Comparison of ENCODE assay signal across 26 mouse cellular contexts in the genomic region with DNA sequence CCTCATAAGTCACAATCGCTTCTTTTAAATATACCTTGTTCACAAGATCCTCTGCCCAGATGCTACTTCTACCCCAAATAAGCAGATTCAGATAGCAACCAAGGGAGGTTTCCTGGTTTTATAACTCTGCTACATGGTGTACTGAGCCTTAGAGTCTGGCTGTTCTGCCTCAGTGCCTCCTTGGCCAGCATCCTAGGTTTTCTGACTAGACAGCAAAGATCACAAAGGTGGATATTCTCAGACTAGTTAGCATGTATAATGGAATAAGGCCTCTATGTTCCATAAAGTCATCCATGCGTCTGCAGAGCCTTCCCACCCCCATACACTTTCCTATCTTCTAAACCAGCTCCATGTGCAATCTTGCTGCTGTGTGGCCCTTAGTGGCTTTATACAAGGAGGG. TPM values are rescaled to one million over a fixed set of nuclear protein-coding genes. Genes with fewer than 3 reads are reported as not detected.
DNase-seq lines count a peak whose midpoint lies in the region; ATAC-seq and TF ChIP-seq lines count a peak whose summit lies in the region.
"Had no signal": no experiment of that assay in that cellular context is flagged by ENCODE, and none has a peak within 500 bp of the region (broad histone marks: within the 10 kb centered on the region; RNA-seq: fewer than 3 reads in every experiment).

No protein-coding gene starts in this region.

- H3K27me3 ChIP-seq in heart, embryonic 10.5 days (ENCODE audit: insufficient read depth, poor library complexity, severe bottlenecking), result no peaks in the 10 kb centered on the region
- no peaks in the 10 kb centered on the region for H3K27me3 ChIP-seq in kidney, adult 2 months (replicated peaks; ENCODE audit: control insufficient read depth, insufficient read depth, low read length)
- no peaks in the 10 kb centered on the region for H3K27me3 ChIP-seq in kidney, embryonic 16.5 days (ENCODE audit: insufficient read depth, low read length)
- H3K27me3 ChIP-seq: embryonic facial prominence, embryonic 13.5 days; forebrain, embryonic 12.5 days; forebrain, embryonic 15.5 days; heart, embryonic 13.5 days; hindbrain, embryonic 12.5 days; hindbrain, embryonic 15.5 days had no signal

- TF ChIP-seq POLR2A in kidney, adult 2 months (IDR thresholded peaks at IDR 0.05; ENCODE audit: low read depth, low read length), result no peak

- no peaks in the 10 kb centered on the region for H3K36me3 ChIP-seq in heart, embryonic 10.5 days
- H3K36me3 ChIP-seq in kidney, adult 2 months (ENCODE audit: control insufficient read depth, insufficient read depth, low read length), result no peaks in the 10 kb centered on the region
- H3K36me3 ChIP-seq in kidney, embryonic 16.5 days (ENCODE audit: insufficient read depth, low read length), result no peaks in the 10 kb centered on the region
- H3K36me3 ChIP-seq: embryonic facial prominence, embryonic 10.5 days; embryonic facial prominence, embryonic 13.5 days; forebrain, embryonic 12.5 days; forebrain, embryonic 15.5 days; heart, embryonic 13.5 days; hindbrain, embryonic 12.5 days; hindbrain, embryonic 15.5 days had no signal

- 83% methylated on average over 2 of the region's 2 CpGs for WGBS in heart, embryonic 10.5 days
- 55% methylated on average over 2 of the region's 2 CpGs for WGBS in kidney, adult 2 months
- WGBS in kidney, embryonic 16.5 days, result 89% methylated on average over 2 of the region's 2 CpGs

- TF ChIP-seq CTCF in kidney, adult 2 months (conservative IDR thresholded peaks at IDR 0.05; ENCODE audit: insufficient read depth, insufficient read length, low read depth, low read length), result no peak

- 0 out of 2 replicates have a peak, but pooled peaks cover 3% of the 10 kb centered on the region for H3K4me1 ChIP-seq in heart, embryonic 10.5 days
- peaks cover 15% of the 10 kb centered on the region for H3K4me1 ChIP-seq in kidney, adult 2 months (ENCODE audit: control insufficient read depth, insufficient read depth, low read length)
- H3K4me1 ChIP-seq in kidney, embryonic 16.5 days (ENCODE audit: insufficient read depth, low read length), result no peaks in the 10 kb centered on the region
- H3K4me1 ChIP-seq: embryonic facial prominence, embryonic 10.5 days; embryonic facial prominence, embryonic 13.5 days; forebrain, embryonic 12.5 days; forebrain, embryonic 15.5 days; hindbrain, embryonic 12.5 days; hindbrain, embryonic 15.5 days had no signal

- DNase-seq in heart, embryonic 10.5 days (ENCODE audit: low spot score), result peak; percentile 17
- DNase-seq in heart, adult 8-10 months (ENCODE audit: low spot score), result no peak
- DNase-seq in kidney, adult 2 months, result peak; percentile 88
- DNase-seq in kidney, postnatal 10 days, result peak; percentile 42
- peak; percentile 80 to 85 for DNase-seq in kidney, postnatal 36 days
- DNase-seq: adrenal gland, adult 2 months; adrenal gland, postnatal 14 days; B cell, adult 2 months; cerebellum, adult 11 months; cerebellum, adult 2 months; cerebellum, adult 9-11 months; cerebellum, postnatal 36 days; embryo, embryonic 11 days; gastrocnemius, postnatal 25 days; heart, postnatal 14 days; heart, postnatal 4 days had no signal

- ATAC-seq in kidney, embryonic 16.5 days (ENCODE audit: low FRiP score, low TSS enrichment), result no peak
- no peak for ATAC-seq in CD4-positive, CD25-positive, alpha-beta regulatory T cell, adult 4 months
- ATAC-seq: forebrain, embryonic 15.5 days had no signal

- H3K4me3 ChIP-seq in heart, embryonic 10.5 days, result no peak overlapping the region
- H3K4me3 ChIP-seq in kidney, adult 2 months (ENCODE audit: insufficient read depth, low read depth, low read length), result no peak overlapping the region
- H3K4me3 ChIP-seq in kidney, embryonic 16.5 days (ENCODE audit: low read length), result no peak overlapping the region
- H3K4me3 ChIP-seq: embryonic facial prominence, embryonic 10.5 days; embryonic facial prominence, embryonic 13.5 days; erythroblast, embryonic 14.5 days; forebrain, embryonic 12.5 days; forebrain, embryonic 15.5 days; heart, embryonic 13.5 days; hindbrain, embryonic 12.5 days; hindbrain, embryonic 15.5 days had no signal

- no peak overlapping the region for H3K27ac ChIP-seq in heart, embryonic 10.5 days
- H3K27ac ChIP-seq in kidney, adult 2 months (ENCODE audit: insufficient read depth, low read depth, low read length), result peak overlapping the region; percentile 55; the same call in 1 of the 2 replicates
- H3K27ac ChIP-seq in kidney, embryonic 16.5 days (ENCODE audit: low read length), result no peak overlapping the region
- H3K27ac ChIP-seq: embryonic facial prominence, embryonic 10.5 days; embryonic facial prominence, embryonic 13.5 days; forebrain, embryonic 12.5 days; forebrain, embryonic 15.5 days; heart, embryonic 13.5 days; hindbrain, embryonic 12.5 days; hindbrain, embryonic 15.5 days had no signal

- no peak overlapping the region for H3K4me2 ChIP-seq in kidney, embryonic 16.5 days (replicated peaks; ENCODE audit: low read depth, low read length)
- H3K4me2 ChIP-seq: embryonic facial prominence, embryonic 13.5 days; forebrain, embryonic 12.5 days; forebrain, embryonic 15.5 days; heart, embryonic 13.5 days; hindbrain, embryonic 12.5 days; hindbrain, embryonic 15.5 days had no signal

- no peak overlapping the region for H3K9ac ChIP-seq in kidney, embryonic 16.5 days (replicated peaks; ENCODE audit: low read length)
- H3K9ac ChIP-seq: embryonic facial prominence, embryonic 13.5 days; forebrain, embryonic 12.5 days; forebrain, embryonic 15.5 days; heart, embryonic 13.5 days; hindbrain, embryonic 12.5 days; hindbrain, embryonic 15.5 days had no signal

- no peaks in the 10 kb centered on the region for H3K9me3 ChIP-seq in heart, embryonic 10.5 days
- no peaks in the 10 kb centered on the region for H3K9me3 ChIP-seq in kidney, embryonic 16.5 days (ENCODE audit: low read length)
- H3K9me3 ChIP-seq: embryonic facial prominence, embryonic 10.5 days; embryonic facial prominence, embryonic 13.5 days; forebrain, embryonic 12.5 days; forebrain, embryonic 15.5 days; heart, embryonic 13.5 days; hindbrain, embryonic 12.5 days; hindbrain, embryonic 15.5 days had no signal

RNA-seq across cellular contexts. Expression of a gene that starts 9.6 kb away (rescaled TPM):
- 240 and 241 TPM in 2 replicates for polyA plus RNA-seq in heart, embryonic 10.5 days (2016; fragmentation: Nextera tagmentation; extraction: Ambion mirVana)
- total RNA-seq in heart, adult 8-10 months (2022), result 100 to 1,000 TPM; 187 to 292 (median 203) TPM
- 344 and 370 TPM in 2 replicates for polyA plus RNA-seq in kidney, adult 2 months (2012; rRNA removed)
- polyA plus RNA-seq in kidney, embryonic 16.5 days (2015; fragmentation: Nextera tagmentation; extraction: Ambion mirVana), result 382 and 413 TPM in 2 replicates
- 1 to 10 TPM; 5.3 to 7.2 TPM for polyA plus RNA-seq in CD4-positive, CD25-positive, alpha-beta regulatory T cell, adult 4 months (2017; shearing (Covaris generic))

RNA-seq across cellular contexts. Expression of a gene that starts 51.9 kb away (rescaled TPM):
- 4.1 and 6.2 TPM in 2 replicates for polyA plus RNA-seq in heart, embryonic 10.5 days (2016; fragmentation: Nextera tagmentation; extraction: Ambion mirVana)
- total RNA-seq in heart, adult 8-10 months (2022), result 1 to 10 TPM; 2.6 to 3.9 (median 2.8) TPM
- polyA plus RNA-seq in kidney, adult 2 months (2012; rRNA removed), result 10.4 and 12.7 TPM in 2 replicates
- 12.8 and 14.5 TPM in 2 replicates for polyA plus RNA-seq in kidney, embryonic 16.5 days (2015; fragmentation: Nextera tagmentation; extraction: Ambion mirVana)
- 1 to 10 TPM; 4.1 to 6.8 TPM for polyA plus RNA-seq in CD4-positive, CD25-positive, alpha-beta regulatory T cell, adult 4 months (2017; shearing (Covaris generic))

Comparison
In these comparisons a context has a peak if more than half of its experiments do, and no peak if none do; other contexts are left out.
1. RNA of a gene that starts 9.6 kb away (polyA plus RNA-seq): 382 to 413 TPM in kidney, embryonic 16.5 days, 344 to 370 TPM in kidney, adult 2 months and 240 to 241 TPM in heart, embryonic 10.5 days; 5.3 to 7.2 TPM in CD4-positive, CD25-positive, alpha-beta regulatory T cell, adult 4 months; every median in the first group is over 10 times any median in the second.